Mouse (Mus musculus): ENCODE results near the gene Crp.

Gene Crp

GRCm38 (mm10) chr1:172711962-172712361, 14.1 kb downstream of the Crp start:
- DNase-seq (ENCODE audit: low spot score), result no peak

GRCm38 (mm10) chr1:172751241-172751640, 53.4 kb downstream of the Crp start:
- DNase-seq (ENCODE audit: low spot score), result no peak

- DNase-seq (ENCODE audit: low spot score), result no peak
These were observed 57.3 kb downstream of the Crp start for GRCm38 (mm10) chr1:172755151-172755550.

- no peak for DNase-seq (ENCODE audit: low spot score)
These were observed 61.7 kb downstream of the Crp start for GRCm38 (mm10) chr1:172759525-172759924.

- DNase-seq (ENCODE audit: low spot score), result no peak
These were observed 81.3 kb downstream of the Crp start for GRCm38 (mm10) chr1:172779195-172779594.

GRCm38 (mm10) chr1:172785322-172785721, 87.5 kb downstream of the Crp start:
- DNase-seq (ENCODE audit: low spot score), result no peak

- DNase-seq (ENCODE audit: low spot score), result no peak
These were observed 88.0 kb downstream of the Crp start for GRCm38 (mm10) chr1:172785886-172786285.

- no peak for DNase-seq (ENCODE audit: low spot score)
These were observed 131.1 kb downstream of the Crp start for GRCm38 (mm10) chr1:172828975-172829374.

GRCm38 (mm10) chr1:172847044-172847761, 149.3 kb downstream of the Crp start:
- DNase-seq (ENCODE audit: low spot score), result peak; percentile 2

GRCm38 (mm10) chr1:172848171-172848570, 150.3 kb downstream of the Crp start:
- no peak for DNase-seq (ENCODE audit: low spot score)

GRCm38 (mm10) chr1:172875265-172875664, 177.4 kb downstream of the Crp start:
- DNase-seq (ENCODE audit: low spot score), result no peak

- DNase-seq (ENCODE audit: low spot score), result no peak
These were observed 178.8 kb downstream of the Crp start for GRCm38 (mm10) chr1:172876675-172877074.
